In genomic region chr7:63789743-63790142, GRCm38 (mm10) we compare ENCODE assay signal across 19 mouse cellular contexts.
A peak's percentile ranks its signal among the peaks of the same experiment; 100 is the strongest.
DNase-seq lines count a peak whose midpoint lies in the region; ATAC-seq and TF ChIP-seq lines count a peak whose summit lies in the region.
"Had no signal": no experiment of that assay in that cellular context is flagged by ENCODE, and none has a peak within 500 bp of the region (broad histone marks: within the 10 kb centered on the region; RNA-seq: fewer than 3 reads in every experiment).

No protein-coding gene starts in this region.

- no peak for DNase-seq in forebrain, embryonic 11.5 days (ENCODE audit: low spot score)
- DNase-seq in forebrain, embryonic 10.5 days (ENCODE audit: extremely low spot score, low spot score), result no peak
- no peak for DNase-seq in forebrain, postnatal 0 days
- DNase-seq in lung, postnatal 10 days, result no peak
- DNase-seq: adrenal gland, postnatal 25 days; cerebellum, postnatal 10 days; embryo, embryonic 11 days; gastrocnemius, postnatal 36 days; kidney, adult 11 months; lung, adult 2 months; lung, postnatal 36 days; thymus, postnatal 4 days had no signal

- no peaks in the 10 kb centered on the region for H3K9me3 ChIP-seq in forebrain, embryonic 11.5 days (ENCODE audit: control insufficient read depth, low read length)
- no peaks in the 10 kb centered on the region for H3K9me3 ChIP-seq in forebrain, embryonic 10.5 days
- no peaks in the 10 kb centered on the region for H3K9me3 ChIP-seq in midbrain, embryonic 16.5 days (replicated peaks; ENCODE audit: control insufficient read depth, low read length, poor library complexity, severe bottlenecking)
- H3K9me3 ChIP-seq in midbrain, embryonic 13.5 days, result no peaks in the 10 kb centered on the region
- no peaks in the 10 kb centered on the region for H3K9me3 ChIP-seq in forebrain, postnatal 0 days (ENCODE audit: low read length)
- H3K9me3 ChIP-seq: limb, embryonic 12.5 days; liver, embryonic 12.5 days had no signal

- no peak overlapping the region for H3K4me3 ChIP-seq in forebrain, embryonic 11.5 days (ENCODE audit: low read depth, low read length)
- H3K4me3 ChIP-seq in forebrain, embryonic 10.5 days, result no peak overlapping the region
- no peak overlapping the region for H3K4me3 ChIP-seq in midbrain, embryonic 16.5 days (ENCODE audit: low read depth, low read length)
- H3K4me3 ChIP-seq in midbrain, embryonic 13.5 days (replicated peaks), result no peak overlapping the region
- H3K4me3 ChIP-seq in forebrain, postnatal 0 days (ENCODE audit: low read depth, low read length), result no peak overlapping the region
- H3K4me3 ChIP-seq: limb, embryonic 12.5 days; liver, embryonic 12.5 days; myocyte had no signal

- no peaks in the 10 kb centered on the region for H3K27me3 ChIP-seq in forebrain, embryonic 11.5 days (ENCODE audit: control insufficient read depth, insufficient read depth, low read length)
- no peaks in the 10 kb centered on the region for H3K27me3 ChIP-seq in forebrain, embryonic 10.5 days (ENCODE audit: poor library complexity, severe bottlenecking)
- no peaks in the 10 kb centered on the region for H3K27me3 ChIP-seq in midbrain, embryonic 16.5 days (ENCODE audit: control insufficient read depth, insufficient read depth, low read depth, low read length)
- no peaks in the 10 kb centered on the region for H3K27me3 ChIP-seq in midbrain, embryonic 13.5 days
- no peaks in the 10 kb centered on the region for H3K27me3 ChIP-seq in forebrain, postnatal 0 days (ENCODE audit: insufficient read depth, low read length)
- H3K27me3 ChIP-seq: CH12.LX; limb, embryonic 12.5 days; liver, embryonic 12.5 days had no signal

- ATAC-seq in forebrain, embryonic 11.5 days (replicated peaks; ENCODE audit: low FRiP score), result peak; percentile 51; the same call in 1 of the 2 replicates
- 0 out of 2 replicates have a peak, but pooled peaks have one; percentile 45 for ATAC-seq in midbrain, embryonic 16.5 days
- no peak for ATAC-seq in midbrain, embryonic 13.5 days
- peak; percentile 53 for ATAC-seq in forebrain, postnatal 0 days
- no peak for ATAC-seq in megakaryocyte, adult 5-6 weeks (ENCODE audit: poor library complexity, severe bottlenecking)
- ATAC-seq: liver, embryonic 12.5 days had no signal

- no peak overlapping the region for H3K9ac ChIP-seq in forebrain, embryonic 11.5 days (ENCODE audit: low read length)
- no peak overlapping the region for H3K9ac ChIP-seq in midbrain, embryonic 16.5 days (ENCODE audit: low read depth, low read length)
- H3K9ac ChIP-seq in midbrain, embryonic 13.5 days (replicated peaks), result no peak overlapping the region
- H3K9ac ChIP-seq in forebrain, postnatal 0 days, result no peak overlapping the region
- H3K9ac ChIP-seq: limb, embryonic 12.5 days; liver, embryonic 12.5 days had no signal

- H3K27ac ChIP-seq in forebrain, embryonic 11.5 days (ENCODE audit: low read depth, low read length), result no peak overlapping the region
- no peak overlapping the region for H3K27ac ChIP-seq in forebrain, embryonic 10.5 days
- no peak overlapping the region for H3K27ac ChIP-seq in midbrain, embryonic 16.5 days (ENCODE audit: low read length)
- no peak overlapping the region for H3K27ac ChIP-seq in midbrain, embryonic 13.5 days
- H3K27ac ChIP-seq in forebrain, postnatal 0 days (ENCODE audit: low read depth, low read length), result no peak overlapping the region
- H3K27ac ChIP-seq: limb, embryonic 12.5 days; liver, embryonic 12.5 days had no signal

- H3K4me2 ChIP-seq in forebrain, embryonic 11.5 days (ENCODE audit: low read depth, low read length, severe bottlenecking), result no peak overlapping the region
- no peak overlapping the region for H3K4me2 ChIP-seq in midbrain, embryonic 16.5 days (ENCODE audit: low read length)
- no peak overlapping the region for H3K4me2 ChIP-seq in midbrain, embryonic 13.5 days (replicated peaks)
- H3K4me2 ChIP-seq in forebrain, postnatal 0 days (ENCODE audit: low read depth), result no peak overlapping the region
- H3K4me2 ChIP-seq: limb, embryonic 12.5 days; liver, embryonic 12.5 days had no signal

- TF ChIP-seq CTCF in forebrain, postnatal 0 days (IDR thresholded peaks at IDR 0.05; ENCODE audit: low read depth), result no peak

- no peaks in the 10 kb centered on the region for H3K4me1 ChIP-seq in forebrain, embryonic 11.5 days (replicated peaks; ENCODE audit: control insufficient read depth, insufficient read depth, low read length)
- H3K4me1 ChIP-seq in forebrain, embryonic 10.5 days, result peaks cover 6% of the 10 kb centered on the region; the same call in 1 of the 2 replicates
- no peaks in the 10 kb centered on the region for H3K4me1 ChIP-seq in midbrain, embryonic 16.5 days (ENCODE audit: control insufficient read depth, insufficient read depth, low read length)
- no peaks in the 10 kb centered on the region for H3K4me1 ChIP-seq in midbrain, embryonic 13.5 days (replicated peaks)
- no peaks in the 10 kb centered on the region for H3K4me1 ChIP-seq in forebrain, postnatal 0 days (ENCODE audit: insufficient read depth)
- H3K4me1 ChIP-seq: limb, embryonic 12.5 days; liver, embryonic 12.5 days had no signal

- H3K36me3 ChIP-seq in forebrain, embryonic 11.5 days (ENCODE audit: control insufficient read depth, insufficient read depth, low read length), result no peaks in the 10 kb centered on the region
- H3K36me3 ChIP-seq in forebrain, embryonic 10.5 days (replicated peaks), result no peaks in the 10 kb centered on the region
- no peaks in the 10 kb centered on the region for H3K36me3 ChIP-seq in midbrain, embryonic 16.5 days (ENCODE audit: control insufficient read depth, insufficient read depth, low read length)
- H3K36me3 ChIP-seq in midbrain, embryonic 13.5 days, result no peaks in the 10 kb centered on the region
- H3K36me3 ChIP-seq in forebrain, postnatal 0 days (ENCODE audit: insufficient read depth), result no peaks in the 10 kb centered on the region
- H3K36me3 ChIP-seq: limb, embryonic 12.5 days; liver, embryonic 12.5 days had no signal

- WGBS in forebrain, embryonic 11.5 days, result 54% methylated on average over 5 of the region's 5 CpGs
- 75% methylated on average over 5 of the region's 5 CpGs for WGBS in forebrain, embryonic 10.5 days
- 49% methylated on average over 5 of the region's 5 CpGs for WGBS in midbrain, embryonic 16.5 days
- 45% methylated on average over 5 of the region's 5 CpGs for WGBS in midbrain, embryonic 13.5 days
- WGBS in forebrain, postnatal 0 days, result 23% methylated on average over 5 of the region's 5 CpGs

Comparison
In these comparisons a context has a peak if more than half of its experiments do, and no peak if none do; other contexts are left out.
1. ATAC-seq: peak in forebrain, embryonic 11.5 days (single experiment), midbrain, embryonic 16.5 days (single experiment) and forebrain, postnatal 0 days (single experiment); none in midbrain, embryonic 13.5 days (single experiment) and megakaryocyte, adult 5-6 weeks (single experiment).